Mouse (Mus musculus) stomach, embryonic 15.5 days (tissue): ENCODE measurements around the gene Otx2. TPM values are rescaled to one million over a fixed set of nuclear protein-coding genes. Genes with fewer than 3 reads are reported as not detected.

Experiments
- ATAC-seq: fragments of 200-750 bp; cut with Nextera tagmentation; 2 replicates; pipeline ENCODE4 v1.8.0; 2017; ENCODE audit warnings: low read depth, moderate number of reproducible peaks, moderate TSS enrichment; ENCODE audit not compliant: insufficient read depth, low FRiP score
- H3K27ac ChIP-seq: fragments of 300-500 bp; sonication (generic); 2 replicates; pipeline ENCODE4 v1.5.1; 2015; ENCODE audit warnings: mild to moderate bottlenecking, inconsistent platforms
- H3K27me3 ChIP-seq: fragments of 300-500 bp; sonication (generic); replicated peaks from 2 replicates; pipeline ENCODE4 v1.6.1; 2015; ENCODE audit warnings: inconsistent platforms
- H3K36me3 ChIP-seq: fragments of 300-500 bp; sonication (generic); 2 replicates; pipeline ENCODE4 v1.6.1; 2015; ENCODE audit warnings: inconsistent platforms
- H3K4me1 ChIP-seq: fragments of 300-500 bp; sonication (generic); 2 replicates; pipeline ENCODE4 v1.6.1; 2015; ENCODE audit warnings: inconsistent platforms
- H3K4me2 ChIP-seq: fragments of 300-500 bp; sonication (generic); 2 replicates; pipeline ENCODE4 v1.6.1; 2015; ENCODE audit warnings: mild to moderate bottlenecking, inconsistent platforms
- H3K4me3 ChIP-seq: fragments of 300-500 bp; sonication (generic); replicated peaks from 2 replicates; pipeline ENCODE4 v1.5.1; 2015; ENCODE audit warnings: inconsistent platforms
- H3K9ac ChIP-seq: fragments of 300-500 bp; sonication (generic); 2 replicates; pipeline ENCODE4 v1.6.1; 2015; ENCODE audit warnings: inconsistent platforms
- H3K9me3 ChIP-seq: fragments of 300-500 bp; sonication (generic); 2 replicates; pipeline ENCODE4 v1.6.1; 2016; ENCODE audit warnings: inconsistent platforms
- WGBS: fragments of 180-500 bp; shearing (Covaris S2); methylation state at CpG from one replicate; pipeline ENCODE4 v1.1.7; 2015; 5-methylcytosine and 5-hydroxymethylcytosine counted together
- polyA plus RNA-seq: library from polyadenylated mRNA; unstranded; fragments of >200 nt; fragmentation: Nextera tagmentation; extraction: Ambion mirVana; gene quantifications from 2 replicates; pipeline ENCODE4 v1.2.1, GENCODE M21; 2015

Gene Otx2
- polyA plus RNA-seq, 1 experiment from 2014 or later: 0.22 TPM

GRCm38 (mm10) chr14:48666771-48667170 is 6.8 kb downstream of the Otx2 start:
- Histone ChIP-seq H3K27me3 (peaks cover 81% of the 10 kb centered on the region), H3K4me1 (no peaks in the 10 kb centered on the region), H3K9ac (no peak overlapping the region), H3K36me3 (no peaks in the 10 kb centered on the region), H3K27ac (no peak overlapping the region), H3K9me3 (no peaks in the 10 kb centered on the region), H3K4me2 (no peak overlapping the region), H3K4me3 (no peak overlapping the region)
- ATAC-seq: no peak
- WGBS: under 1% methylated on average over 19 of the region's 19 CpGs

GRCm38 (mm10) chr14:48665816-48666661 is 7.6 kb downstream of the Otx2 start:
- H3K9ac ChIP-seq: no peak overlapping the region
- H3K27me3 ChIP-seq: peaks cover 82% of the 10 kb centered on the region
- H3K4me2 ChIP-seq: no peak overlapping the region
- H3K4me3 ChIP-seq: no peak overlapping the region
- no peak; the same call in 1 of the 2 replicates for ATAC-seq
- no peaks in the 10 kb centered on the region for H3K4me1 ChIP-seq
- no peak overlapping the region for H3K27ac ChIP-seq
- WGBS: under 1% methylated on average over 52 of the region's 52 CpGs
- H3K36me3 ChIP-seq: no peaks in the 10 kb centered on the region
- no peaks in the 10 kb centered on the region for H3K9me3 ChIP-seq

- Histone ChIP-seq H3K4me1 (no peaks in the 10 kb centered on the region), H3K4me3 (no peak overlapping the region), H3K27ac (no peak overlapping the region), H3K9ac (no peak overlapping the region), H3K27me3 (peaks cover 82% of the 10 kb centered on the region), H3K36me3 (no peaks in the 10 kb centered on the region), H3K9me3 (no peaks in the 10 kb centered on the region), H3K4me2 (no peak overlapping the region)
- ATAC-seq: no peak
- WGBS: 2% methylated on average over 50 of the region's 50 CpGs
Observed at GRCm38 (mm10) chr14:48664841-48665815, 8.5 kb downstream of the Otx2 start.

DNA sequence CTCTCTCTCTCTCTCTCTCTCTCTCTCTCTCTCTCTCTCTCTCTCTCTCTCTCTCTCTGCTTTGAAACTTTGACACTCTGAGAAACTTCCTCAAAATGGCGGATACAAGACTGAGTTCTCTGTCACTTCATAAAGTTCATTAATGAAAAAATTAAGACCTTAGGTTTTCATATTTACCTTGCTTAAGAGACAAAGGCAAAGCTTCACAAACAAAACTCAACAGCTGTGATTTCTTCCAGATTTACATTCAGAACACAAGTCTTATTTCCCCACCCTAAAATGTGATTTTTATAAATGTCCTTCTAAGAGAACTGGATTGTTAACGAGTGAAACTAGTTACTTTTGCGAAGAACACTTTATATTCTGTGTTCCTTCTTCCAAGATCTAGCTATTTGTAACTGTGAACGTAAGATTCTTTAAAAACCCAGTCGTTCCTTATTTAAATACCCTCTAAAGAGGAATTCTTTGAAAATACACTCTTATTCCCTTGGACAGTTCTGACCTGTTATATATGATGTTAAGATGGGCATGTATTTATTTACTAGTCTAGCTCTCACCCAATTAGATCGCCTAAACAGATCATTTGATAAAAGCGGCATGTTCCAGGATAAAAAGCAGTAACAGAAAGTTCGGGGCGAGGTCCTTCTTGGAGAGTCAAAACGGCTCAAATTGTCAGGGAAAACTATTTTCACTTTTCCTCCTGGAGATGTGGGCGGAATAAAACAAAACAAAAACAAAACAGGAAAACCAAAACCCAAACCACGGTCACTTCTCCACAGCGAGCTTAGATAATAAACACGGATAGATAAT is 9.4 kb downstream of the Otx2 start:
- no peak overlapping the region for H3K4me3 ChIP-seq
- WGBS: 3% methylated on average over 14 of the region's 14 CpGs

DNA sequence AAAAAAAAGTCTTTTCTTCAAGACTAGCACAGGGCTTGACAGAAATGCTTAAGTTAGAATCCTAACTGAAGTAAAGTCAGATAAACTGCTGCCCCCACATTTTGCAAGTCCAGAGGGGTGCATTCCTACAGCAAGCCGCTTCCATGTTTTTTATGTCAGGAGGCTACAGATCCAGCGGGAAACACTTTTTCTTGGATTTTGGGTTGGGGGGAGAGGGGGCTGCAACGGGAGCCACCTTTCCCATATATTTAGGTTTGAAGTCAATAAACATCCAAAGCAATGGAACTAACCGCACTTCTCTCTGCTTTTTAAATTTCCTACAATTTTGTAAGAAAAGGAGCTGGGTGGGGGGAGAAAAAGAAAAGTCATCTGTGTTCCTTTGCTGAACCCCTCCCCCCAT is 10.1 kb downstream of the Otx2 start:
- Histone ChIP-seq H3K9ac (no peak overlapping the region), H3K4me1 (no peaks in the 10 kb centered on the region), H3K4me2 (no peak overlapping the region), H3K36me3 (no peaks in the 10 kb centered on the region), H3K9me3 (no peaks in the 10 kb centered on the region), H3K27ac (no peak overlapping the region), H3K4me3 (no peak overlapping the region), H3K27me3 (peaks cover 85% of the 10 kb centered on the region)
- ATAC-seq: no peak
- 2% methylated on average over 4 of the region's 4 CpGs for WGBS

More for the DNA sequence above, 9.4 kb downstream of the Otx2 start:
- H3K36me3 ChIP-seq: no peaks in the 10 kb centered on the region
- H3K4me2 ChIP-seq: no peak overlapping the region
- H3K4me1 ChIP-seq: no peaks in the 10 kb centered on the region
- ATAC-seq: no peak
- H3K9me3 ChIP-seq: no peaks in the 10 kb centered on the region
- H3K9ac ChIP-seq: no peak overlapping the region
- H3K27ac ChIP-seq: no peak overlapping the region
- peaks cover 85% of the 10 kb centered on the region for H3K27me3 ChIP-seq

DNA sequence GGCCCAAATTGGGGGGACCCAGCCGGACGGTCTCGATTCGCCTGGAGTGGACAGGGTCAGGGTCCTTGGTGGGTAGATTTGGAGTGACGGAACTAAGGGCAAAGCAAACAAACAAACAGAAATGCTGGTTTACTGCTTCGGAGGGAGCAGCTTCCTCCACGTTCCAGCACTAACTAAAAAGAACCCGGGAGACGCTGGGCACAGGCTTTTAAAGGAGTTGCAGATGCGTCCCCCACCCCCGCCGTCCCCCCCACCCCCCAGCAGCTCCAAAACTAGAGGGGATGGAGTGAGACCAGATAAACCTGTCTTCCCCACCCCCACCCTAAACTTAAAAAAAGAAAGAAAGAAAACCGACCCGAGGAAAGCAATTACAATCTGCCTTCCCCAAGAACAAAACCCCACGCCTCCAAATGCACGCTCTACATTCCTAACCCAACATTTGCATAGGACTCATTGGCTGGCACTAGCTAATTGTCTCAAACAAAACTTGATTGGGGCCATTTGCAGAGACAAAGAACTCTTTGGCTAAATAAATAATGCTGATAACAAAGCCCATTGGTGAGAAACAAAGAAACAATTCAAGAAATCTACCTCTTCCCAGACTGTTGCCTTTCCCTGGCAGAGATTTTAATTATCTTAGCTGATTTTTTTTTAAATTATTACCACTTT is 10.9 kb downstream of the Otx2 start:
- Histone ChIP-seq H3K4me1 (no peaks in the 10 kb centered on the region), H3K4me2 (no peak overlapping the region), H3K4me3 (no peak overlapping the region), H3K9me3 (no peaks in the 10 kb centered on the region), H3K27me3 (peaks cover 85% of the 10 kb centered on the region), H3K27ac (no peak overlapping the region), H3K9ac (no peak overlapping the region), H3K36me3 (no peaks in the 10 kb centered on the region)
- WGBS: 2% methylated on average over 16 of the region's 16 CpGs
- no peak for ATAC-seq

DNA sequence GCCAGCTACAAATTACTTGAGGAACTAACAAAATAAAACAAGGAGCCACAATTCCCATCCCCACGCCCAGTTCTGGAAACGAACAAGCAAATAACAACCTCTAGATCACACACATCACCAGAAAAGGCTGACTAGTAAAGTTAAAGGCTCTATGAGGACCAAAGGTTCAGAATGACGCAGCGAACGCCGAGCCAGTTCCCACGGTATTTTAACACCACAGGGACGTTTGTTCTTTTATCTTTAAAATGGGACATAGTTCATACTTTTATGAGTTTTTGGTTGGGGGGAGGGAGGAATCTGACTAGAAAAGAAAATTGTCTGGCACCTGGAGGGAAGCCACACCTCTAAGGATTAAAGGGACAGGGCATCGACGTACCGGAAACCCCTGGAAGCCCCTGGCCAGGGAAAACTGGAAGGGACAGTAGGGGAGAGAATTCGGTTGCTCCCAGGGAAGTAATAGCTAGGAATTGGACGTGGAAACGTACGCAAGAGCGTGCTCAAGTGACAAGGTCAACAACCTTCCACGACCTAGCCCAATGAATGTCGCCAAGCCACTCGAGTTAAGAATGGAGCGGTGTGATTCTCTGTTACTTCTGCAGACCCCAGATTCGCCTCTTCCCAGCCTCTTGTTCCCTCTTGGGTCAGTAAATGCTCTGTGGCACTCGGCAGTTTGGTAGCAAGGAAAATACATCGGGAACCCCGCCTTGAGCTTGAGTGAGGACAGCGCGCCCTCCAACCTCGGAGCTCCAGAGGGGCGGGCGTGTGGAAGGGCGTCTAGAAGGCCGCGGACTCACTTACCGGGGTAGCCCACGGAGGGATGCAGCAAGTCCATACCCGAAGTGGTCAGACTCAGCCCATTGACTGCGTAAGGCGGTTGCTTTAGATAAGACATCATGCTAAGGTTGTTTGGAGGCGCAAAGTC is 11.7 kb downstream of the Otx2 start:
- no peak overlapping the region for H3K27ac ChIP-seq
- WGBS: 5% methylated on average over 38 of the region's 38 CpGs
- H3K27me3 ChIP-seq: peaks cover 86% of the 10 kb centered on the region
- H3K9ac ChIP-seq: no peak overlapping the region
- no peaks in the 10 kb centered on the region for H3K9me3 ChIP-seq
- no peak overlapping the region for H3K4me2 ChIP-seq
- H3K4me1 ChIP-seq: no peaks in the 10 kb centered on the region
- H3K36me3 ChIP-seq: no peaks in the 10 kb centered on the region
- no peak overlapping the region for H3K4me3 ChIP-seq
- ATAC-seq: no peak

GRCm38 (mm10) chr14:48661151-48661550 is 12.5 kb downstream of the Otx2 start:
- ATAC-seq: no peak
- 20% methylated on average over 8 of the region's 8 CpGs for WGBS
- H3K36me3 ChIP-seq: no peaks in the 10 kb centered on the region
- H3K9me3 ChIP-seq: no peaks in the 10 kb centered on the region
- no peaks in the 10 kb centered on the region for H3K4me1 ChIP-seq
- no peak overlapping the region for H3K4me2 ChIP-seq
- H3K9ac ChIP-seq: no peak overlapping the region
- H3K4me3 ChIP-seq: no peak overlapping the region
- peaks cover 86% of the 10 kb centered on the region for H3K27me3 ChIP-seq
- H3K27ac ChIP-seq: no peak overlapping the region

DNA sequence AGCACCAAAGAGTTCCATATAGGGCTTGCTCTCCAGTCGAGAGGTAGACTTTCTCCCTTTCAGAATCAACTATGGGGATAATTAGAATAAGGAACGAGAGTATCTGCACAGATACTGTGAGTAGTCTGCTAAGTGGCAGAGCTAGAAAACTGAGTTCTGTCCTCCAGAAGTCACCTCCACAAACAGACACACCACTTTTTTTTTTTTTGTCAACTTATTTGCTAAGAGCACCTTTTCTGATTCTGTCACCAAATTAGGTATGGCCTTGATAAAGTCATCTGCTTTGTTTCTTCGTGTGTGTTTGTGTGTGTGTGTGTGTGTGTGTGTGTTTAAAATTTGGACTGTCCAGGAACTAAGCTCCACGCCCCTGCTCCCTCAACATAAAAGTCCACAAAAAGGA is 13.0 kb downstream of the Otx2 start:
- no peak overlapping the region for H3K4me2 ChIP-seq

DNA sequence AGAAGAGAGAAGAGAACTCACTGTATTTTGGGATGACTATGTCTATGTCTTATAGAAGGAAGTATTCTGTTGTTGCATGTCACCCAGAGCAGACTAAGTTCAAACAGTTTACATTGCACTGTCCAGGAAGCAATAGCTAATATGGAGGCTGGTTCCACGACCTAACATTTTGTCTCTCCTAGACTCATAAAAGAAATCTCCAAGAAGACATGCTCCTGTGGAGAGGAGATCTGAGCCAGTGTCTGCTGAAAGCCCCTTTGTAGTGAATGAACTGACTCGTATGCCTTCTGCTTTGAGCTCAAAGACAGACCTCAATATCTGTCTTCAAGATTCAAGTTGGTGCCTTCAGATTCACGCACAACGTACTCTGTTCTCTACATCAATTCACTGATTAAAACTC is 14.0 kb downstream of the Otx2 start:
- no peak overlapping the region for H3K4me2 ChIP-seq
- H3K4me1 ChIP-seq: 0 out of 2 replicates have a peak, but pooled peaks cover 3% of the 10 kb centered on the region
- no peak overlapping the region for H3K9ac ChIP-seq
- H3K36me3 ChIP-seq: no peaks in the 10 kb centered on the region
- no peak overlapping the region for H3K27ac ChIP-seq
- peaks cover 88% of the 10 kb centered on the region for H3K27me3 ChIP-seq
- no peak overlapping the region for H3K4me3 ChIP-seq
- ATAC-seq: no peak
- no peaks in the 10 kb centered on the region for H3K9me3 ChIP-seq
- WGBS: 72% methylated on average over 4 of the region's 4 CpGs

More for the DNA sequence above, 13.0 kb downstream of the Otx2 start:
- Histone ChIP-seq H3K4me3 (no peak overlapping the region), H3K27me3 (peaks cover 86% of the 10 kb centered on the region), H3K4me1 (0 out of 2 replicates have a peak, but pooled peaks cover under 1% of the 10 kb centered on the region), H3K9me3 (no peaks in the 10 kb centered on the region), H3K36me3 (no peaks in the 10 kb centered on the region), H3K9ac (no peak overlapping the region), H3K27ac (no peak overlapping the region)
- WGBS: 52% methylated on average over 4 of the region's 4 CpGs
- ATAC-seq: no peak
